Mouse (Mus musculus) liver, embryonic 14.5 days (tissue): ENCODE measurements at regions not wholly inside any gene's neighbourhood (a gene's known extent, or its start where the extent isn't known, plus 50 kb on each side); places are given as distances from the start of the nearest gene placed in this dataset.

Experiments
- ATAC-seq: fragments of 200-750 bp; cut with Nextera tagmentation; 2 replicates; pipeline ENCODE4 v1.8.0; 2017; ENCODE audit warnings: moderate number of reproducible peaks, mild to moderate bottlenecking, moderate library complexity; ENCODE audit not compliant: insufficient read depth
- DNase-seq, 3 experiments: peaks; one replicate each; pipeline ENCODE4 v3.0.0-alpha.2; 2012 to 2013; ENCODE audit warnings: low read depth in 3 of 3, low spot score in 3 of 3
- H3K27ac ChIP-seq: fragments of 300-500 bp; sonication (generic); 2 replicates; pipeline ENCODE4 v1.5.1; 2014; ENCODE audit warnings: moderate library complexity, mild to moderate bottlenecking, control low read depth, inconsistent platforms
- H3K27me3 ChIP-seq: fragments of 300-500 bp; sonication (generic); 2 replicates; pipeline ENCODE4 v1.6.1; 2014; ENCODE audit warnings: mild to moderate bottlenecking, low read length, moderate library complexity; ENCODE audit not compliant: control insufficient read depth, insufficient read depth
- H3K36me3 ChIP-seq: fragments of 300-500 bp; sonication (generic); replicated peaks from 2 replicates; pipeline ENCODE4 v1.6.1; 2014; ENCODE audit warnings: low read depth; ENCODE audit not compliant: control insufficient read depth, insufficient read depth
- H3K4me1 ChIP-seq, 2 experiments: fragments of 200-500 bp in 1 of 2; fragments of 300-500 bp in 1 of 2; sonication (generic) in 1 of 2; replicated peaks; 2 replicates each; pipeline ENCODE4 v1.6.1; 2012 to 2014; ENCODE audit warnings: antibody characterized with exemption in 1 of 2, inconsistent platforms in 1 of 2, low read length in 1 of 2; ENCODE audit not compliant: control insufficient read depth in 2 of 2, insufficient read depth in 2 of 2
- H3K4me2 ChIP-seq: fragments of 300-500 bp; sonication (generic); 2 replicates; pipeline ENCODE4 v1.6.1; 2014; ENCODE audit warnings: low read depth, mild to moderate bottlenecking, control low read depth, moderate library complexity
- H3K4me3 ChIP-seq, 2 experiments: fragments of 200-500 bp in 1 of 2; fragments of 300-500 bp in 1 of 2; sonication (generic) in 1 of 2; 2 replicates each; pipeline ENCODE4 v1.5.1; 2012 to 2014; ENCODE audit warnings: low read depth in 2 of 2, low read length in 2 of 2, mild to moderate bottlenecking in 2 of 2, control low read depth in 1 of 2, inconsistent platforms in 1 of 2, moderate library complexity in 1 of 2; ENCODE audit not compliant: insufficient read depth in 1 of 2
- H3K9ac ChIP-seq: fragments of 300-500 bp; sonication (generic); replicated peaks from 2 replicates; pipeline ENCODE4 v1.6.1; 2014; ENCODE audit warnings: mild to moderate bottlenecking, control low read depth, moderate library complexity
- H3K9me3 ChIP-seq: fragments of 300-500 bp; sonication (generic); 2 replicates; pipeline ENCODE4 v1.6.1; 2016; ENCODE audit warnings: low read length, mixed read lengths; ENCODE audit not compliant: control insufficient read depth
- CTCF ChIP-seq: IDR thresholded peaks from 2 replicates; pipeline ENCODE4 v1.5.1; 2016; ENCODE audit warnings: antibody characterized with exemption, low read depth, control low read depth
- EP300 ChIP-seq: IDR thresholded peaks from 2 replicates; pipeline ENCODE4 v1.6.1; 2016; ENCODE audit warnings: antibody characterized with exemption, low read depth
- WGBS: fragments of 180-500 bp; shearing (Covaris S2); extraction: QIAGEN DNeasy Blood & Tissue Kit; methylation state at CpG from one replicate; pipeline ENCODE4 v1.1.7; 2014; ENCODE audit not compliant: insufficient replicate concordance; 5-methylcytosine and 5-hydroxymethylcytosine counted together

DNA sequence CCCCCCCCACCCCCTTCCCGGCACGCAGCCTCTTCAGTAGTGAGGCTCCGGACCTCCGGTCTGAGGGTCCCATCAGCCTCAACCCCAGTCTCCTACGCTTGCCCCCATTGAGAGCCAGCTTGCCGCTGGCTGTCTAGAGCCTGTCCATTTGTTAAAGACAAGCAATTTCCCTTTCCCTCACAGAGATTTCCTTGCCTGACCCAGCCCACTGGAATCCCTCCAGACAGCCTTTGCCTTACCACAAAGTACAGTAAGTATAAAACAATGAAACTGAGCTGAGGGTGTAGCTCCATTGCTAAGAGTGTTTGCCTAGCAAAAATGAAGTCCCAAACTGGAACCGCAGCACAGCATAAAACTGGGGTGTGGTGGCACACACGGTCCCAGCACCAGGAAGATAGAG is 252.4 kb upstream of the Jarid2 start:
- H3K4me3 ChIP-seq: no peak overlapping the region
- DNase-seq: no peak
- H3K27me3 ChIP-seq: no peaks in the 10 kb centered on the region
- no peaks in the 10 kb centered on the region for H3K36me3 ChIP-seq
- H3K9ac ChIP-seq: no peak overlapping the region
- no peak overlapping the region for H3K4me2 ChIP-seq
- no peaks in the 10 kb centered on the region for H3K4me1 ChIP-seq
- no peak overlapping the region for H3K27ac ChIP-seq
- ATAC-seq: no peak
- TF ChIP-seq CTCF: no peak
- no peak for TF ChIP-seq EP300
- 49% methylated on average over 8 of the region's 8 CpGs for WGBS
- no peaks in the 10 kb centered on the region for H3K9me3 ChIP-seq

DNA sequence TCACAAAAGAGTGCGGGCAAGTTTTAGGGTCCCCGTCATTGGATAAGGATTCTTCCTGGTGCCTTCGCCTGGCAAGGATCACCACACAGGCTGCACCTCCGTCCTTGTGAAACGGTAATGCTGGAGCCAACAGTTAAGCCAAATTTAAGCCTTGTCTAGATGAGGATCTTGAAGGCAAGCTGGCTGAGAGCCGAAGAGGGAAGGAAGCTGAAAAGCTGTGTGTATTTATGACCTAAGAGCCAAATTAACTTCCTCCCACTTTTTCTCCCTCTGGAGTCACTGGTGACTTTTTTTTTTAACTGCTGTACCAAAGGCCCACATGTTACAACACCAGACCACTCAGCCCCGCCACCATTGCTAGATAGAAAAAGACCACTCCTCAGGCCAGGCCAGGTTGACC is 249.1 kb upstream of the Jarid2 start:
- ATAC-seq (no peak), DNase-seq (no peak)
- no peak overlapping the region for H3K27ac ChIP-seq
- H3K4me2 ChIP-seq: no peak overlapping the region
- TF ChIP-seq CTCF (no peak), EP300 (no peak)
- peaks cover 0 to 4% of the 10 kb centered on the region in 2 experiments; a peak in 1 of 4 replicates for H3K4me1 ChIP-seq
- 42% methylated on average over 7 of the region's 7 CpGs for WGBS
- H3K4me3 ChIP-seq: no peak overlapping the region
- no peak overlapping the region for H3K9ac ChIP-seq
- H3K9me3 ChIP-seq: no peaks in the 10 kb centered on the region
- no peaks in the 10 kb centered on the region for H3K36me3 ChIP-seq
- no peaks in the 10 kb centered on the region for H3K27me3 ChIP-seq

DNA sequence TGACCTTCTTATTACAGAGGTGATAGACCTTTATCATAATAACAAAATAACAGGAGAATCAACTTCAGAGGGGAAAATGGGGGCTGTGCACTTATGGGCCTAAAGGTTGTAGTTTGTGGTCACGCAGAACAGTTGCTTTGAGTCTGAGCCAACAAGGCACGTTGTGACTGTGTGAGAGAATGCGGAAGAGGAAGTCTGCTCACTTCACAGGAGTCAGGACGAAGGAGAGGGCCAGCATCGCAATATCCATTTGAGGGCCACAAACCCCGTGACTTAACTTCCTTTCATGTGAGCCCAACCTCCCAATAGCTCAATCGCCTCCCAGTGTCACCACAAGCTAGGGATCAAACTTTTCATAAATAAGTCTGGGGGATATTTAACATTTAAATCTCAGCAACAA is 246.6 kb upstream of the Jarid2 start:
- peaks cover 0 to 4% of the 10 kb centered on the region in 2 experiments; a peak in 1 of 4 replicates for H3K4me1 ChIP-seq
- no peak overlapping the region for H3K27ac ChIP-seq
- H3K27me3 ChIP-seq: no peaks in the 10 kb centered on the region
- DNase-seq: no peak
- H3K9ac ChIP-seq: no peak overlapping the region
- H3K36me3 ChIP-seq: no peaks in the 10 kb centered on the region
- 18% methylated on average over 7 of the region's 7 CpGs for WGBS
- no peak for TF ChIP-seq EP300
- no peak for TF ChIP-seq CTCF
- no peak overlapping the region for H3K4me3 ChIP-seq
- no peak for ATAC-seq
- H3K9me3 ChIP-seq: no peaks in the 10 kb centered on the region
- no peak overlapping the region for H3K4me2 ChIP-seq

DNA sequence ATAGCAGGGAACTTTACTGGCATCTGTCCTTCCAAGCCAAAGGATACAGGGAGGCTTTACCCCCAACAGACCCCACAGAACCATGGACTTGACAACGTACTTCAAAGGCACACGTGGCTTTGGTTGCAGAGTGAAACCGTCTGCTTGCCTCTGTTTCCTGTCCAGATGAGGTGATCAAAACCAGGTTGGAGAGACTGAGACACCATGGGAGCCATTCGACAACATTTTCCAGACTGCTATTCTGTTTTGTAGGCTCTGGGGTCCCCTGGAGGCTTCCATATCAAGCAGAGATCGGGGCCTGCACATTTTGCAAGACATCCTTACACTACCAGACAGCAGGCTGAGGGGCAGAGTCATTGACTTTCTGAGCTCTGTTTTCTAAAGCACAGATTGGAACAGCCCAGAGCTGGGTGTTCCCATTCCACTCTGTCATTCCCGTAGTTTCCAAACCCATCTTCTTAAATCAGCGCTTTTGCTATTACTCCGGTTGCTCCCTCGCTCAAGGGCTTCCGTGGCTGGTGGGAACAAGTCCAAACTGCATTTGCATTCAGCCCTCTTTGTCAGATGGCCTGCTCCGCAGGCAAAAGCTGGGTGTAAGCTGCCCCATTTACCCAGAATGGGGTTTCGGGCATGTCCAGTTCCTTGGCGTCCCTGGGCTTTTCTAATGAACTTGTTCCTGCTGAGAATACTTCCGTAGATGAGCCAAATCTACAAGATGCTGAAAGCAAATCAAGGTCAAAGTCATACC is 244.5 kb upstream of the Jarid2 start:
- H3K4me3 ChIP-seq: no peak overlapping the region
- peaks cover 0 to 4% of the 10 kb centered on the region in 2 experiments; a peak in 1 of 4 replicates for H3K4me1 ChIP-seq
- H3K27me3 ChIP-seq: no peaks in the 10 kb centered on the region
- TF ChIP-seq EP300 (no peak), CTCF (no peak)
- H3K4me2 ChIP-seq: no peak overlapping the region
- no peak for ATAC-seq
- no peak for DNase-seq
- WGBS: 59% methylated on average over 14 of the region's 14 CpGs
- H3K36me3 ChIP-seq: no peaks in the 10 kb centered on the region
- H3K9me3 ChIP-seq: no peaks in the 10 kb centered on the region
- H3K27ac ChIP-seq: no peak overlapping the region
- no peak overlapping the region for H3K9ac ChIP-seq

DNA sequence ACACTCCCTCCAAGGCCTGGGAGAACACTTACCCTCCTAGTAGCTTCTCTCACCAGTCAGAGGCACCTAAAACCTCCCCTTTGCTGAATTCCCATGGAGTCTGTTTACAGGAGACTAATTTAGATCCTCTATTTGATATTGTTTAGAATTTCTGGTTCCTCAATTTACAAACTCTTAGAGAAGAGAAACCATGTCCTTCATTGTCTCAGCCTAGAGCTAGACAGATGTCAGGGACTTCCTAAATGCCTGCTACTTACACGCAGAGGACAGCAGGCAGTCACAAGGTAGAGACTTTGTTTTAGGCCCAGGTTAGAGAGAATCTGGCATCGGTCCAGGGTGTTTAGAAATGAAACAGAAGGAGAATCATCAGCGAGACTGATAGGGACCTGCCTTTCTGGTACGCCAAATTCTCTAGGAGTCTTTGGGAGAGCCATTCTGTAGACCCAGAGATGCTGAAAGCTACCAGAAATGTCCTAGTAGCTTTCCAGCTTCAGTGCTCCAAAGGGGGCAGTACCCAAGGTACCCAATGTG is 238.3 kb upstream of the Jarid2 start:
- H3K36me3 ChIP-seq: no peaks in the 10 kb centered on the region
- WGBS: 47% methylated on average over 4 of the region's 4 CpGs
- no peaks in the 10 kb centered on the region for H3K4me1 ChIP-seq
- no peak overlapping the region for H3K4me3 ChIP-seq
- no peak for DNase-seq
- no peak overlapping the region for H3K27ac ChIP-seq
- no peak overlapping the region for H3K9ac ChIP-seq
- H3K9me3 ChIP-seq: no peaks in the 10 kb centered on the region
- H3K4me2 ChIP-seq: no peak overlapping the region
- ATAC-seq: no peak
- TF ChIP-seq EP300 (no peak), CTCF (no peak)
- no peaks in the 10 kb centered on the region for H3K27me3 ChIP-seq
